Mouse (Mus musculus) CH12.LX (cell line): ENCODE measurements around the gene Olfr1423.

Experiments used
- CTCF ChIP-seq, 2 experiments: IDR thresholded peaks in 1 of 2; conservative IDR thresholded peaks in 1 of 2; 2 replicates each; pipeline ENCODE4 v1.5.1; 2011 to 2012; ENCODE audit warnings: low read depth in 2 of 2, low read length in 2 of 2, improper control_type of control experiment in 1 of 2, inconsistent platforms in 1 of 2, mild to moderate bottlenecking in 1 of 2, moderate library complexity in 1 of 2
- EP300 ChIP-seq: IDR thresholded peaks from 2 replicates; pipeline ENCODE4 v1.6.1; 2011; ENCODE audit warnings: low read length, improper control_type of control experiment
- GABPA ChIP-seq: IDR thresholded peaks from 2 replicates; pipeline ENCODE4 v1.6.1; 2012; ENCODE audit warnings: low read depth, low read length, improper control_type of control experiment, inconsistent platforms; ENCODE audit not compliant: insufficient replicate concordance
- MAX ChIP-seq: IDR thresholded peaks from 2 replicates; pipeline ENCODE4 v1.6.1; 2011; ENCODE audit warnings: low read length, improper control_type of control experiment

DNA sequence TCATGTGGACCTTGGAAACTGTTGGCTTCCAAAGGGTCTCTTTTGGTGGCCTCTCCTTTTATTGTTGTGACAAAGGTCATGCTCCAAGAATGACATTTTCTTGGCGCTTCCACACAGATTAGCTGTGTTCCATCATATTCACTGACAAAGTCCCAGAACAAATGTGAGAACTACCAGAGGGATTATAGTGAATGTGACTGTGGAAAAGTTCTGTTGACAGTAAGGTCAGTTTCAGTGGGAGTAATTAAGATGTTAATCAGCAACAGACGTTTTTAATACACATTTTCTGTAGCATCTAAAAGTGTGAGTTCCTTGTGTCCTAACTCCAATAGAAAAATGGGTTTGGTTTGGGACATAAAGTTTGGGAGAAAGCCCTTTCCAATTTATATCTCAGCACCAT, at the start of gene Olfr1423:
- TF ChIP-seq EP300 (no peak), CTCF (conservative IDR thresholded peaks at IDR 0.05 in 1 of 2, IDR thresholded peaks at IDR 0.05 in 1 of 2; ENCODE audit: low read depth in 2 of 2, low read length in 2 of 2) (no peak), GABPA (no peak), MAX (no peak)
